ENCODE assay signal across 8 mouse cellular contexts in the genomic region with DNA sequence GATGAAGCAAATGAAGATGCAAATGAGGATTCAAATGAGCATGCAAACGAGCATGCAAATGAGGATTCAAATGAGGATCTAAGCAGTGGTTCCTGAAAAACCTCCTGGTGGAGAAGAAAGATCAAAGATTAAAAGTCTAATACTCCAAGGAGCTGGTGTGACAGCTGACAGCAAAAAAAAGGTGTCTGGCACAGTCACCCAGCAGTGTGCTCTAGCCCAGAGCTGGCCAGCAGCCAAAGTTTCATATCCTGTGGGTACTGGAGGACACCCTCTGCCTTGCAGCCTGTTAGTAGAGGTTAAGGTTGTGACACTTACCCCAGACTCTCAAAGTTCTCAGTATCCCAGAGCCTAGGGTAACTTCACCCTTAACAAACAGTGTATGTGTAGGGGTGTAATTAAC.
DNase-seq lines count a peak whose midpoint lies in the region; ATAC-seq and TF ChIP-seq lines count a peak whose summit lies in the region.

No protein-coding gene starts in this region.

- no peak for TF ChIP-seq POLR2A in thymus, adult 2 months (IDR thresholded peaks at IDR 0.05; ENCODE audit: control insufficient read depth, extremely low read depth, insufficient read depth, low read length, poor library complexity)

- intact Hi-C loops in left cerebral cortex, postnatal 4 days (cut with DNase I) = no loop called here

- 21% methylated on average over 1 of the region's 1 CpGs for WGBS in forebrain, embryonic 15.5 days
- 37% methylated on average over 1 of the region's 1 CpGs for WGBS in hindbrain, embryonic 13.5 days
- WGBS in lung, embryonic 14.5 days = 63% methylated on average over 1 of the region's 1 CpGs
- WGBS in thymus, adult 2 months = 43% methylated on average over 1 of the region's 1 CpGs

- H3K9me3 ChIP-seq in forebrain, embryonic 15.5 days = no peaks in the 10 kb centered on the region
- H3K9me3 ChIP-seq in hindbrain, embryonic 13.5 days = no peaks in the 10 kb centered on the region
- no peaks in the 10 kb centered on the region for H3K9me3 ChIP-seq in lung, embryonic 14.5 days (ENCODE audit: low read depth, low read length)

- H3K27ac ChIP-seq in forebrain, embryonic 15.5 days (replicated peaks) = peak overlapping the region; percentile 48; the same call in 1 of the 2 replicates
- H3K27ac ChIP-seq in hindbrain, embryonic 13.5 days = peak overlapping the region; percentile 46; the same call in 1 of the 2 replicates
- H3K27ac ChIP-seq in lung, embryonic 14.5 days (ENCODE audit: low read depth) = no peak overlapping the region
- H3K27ac ChIP-seq in thymus, adult 2 months (ENCODE audit: control insufficient read depth, insufficient read depth, low read length) = no peak overlapping the region

- TF ChIP-seq CTCF in lung, embryonic 14.5 days (IDR thresholded peaks at IDR 0.05; ENCODE audit: low read depth) = no peak
- TF ChIP-seq CTCF in thymus, adult 2 months (IDR thresholded peaks at IDR 0.05; ENCODE audit: borderline replicate concordance, control insufficient read depth, extremely low read depth, insufficient read depth, low read length, poor library complexity) = no peak

- H3K4me1 ChIP-seq in forebrain, embryonic 15.5 days = peaks cover 16% of the 10 kb centered on the region
- H3K4me1 ChIP-seq in hindbrain, embryonic 13.5 days (replicated peaks) = peaks cover 17% of the 10 kb centered on the region
- H3K4me1 ChIP-seq in lung, embryonic 14.5 days (ENCODE audit: insufficient read depth) = 0 out of 2 replicates have a peak, but pooled peaks cover 5% of the 10 kb centered on the region
- H3K4me1 ChIP-seq in thymus, adult 2 months (replicated peaks; ENCODE audit: control insufficient read depth, insufficient read depth, low read length) = no peaks in the 10 kb centered on the region

- no peaks in the 10 kb centered on the region for H3K36me3 ChIP-seq in forebrain, embryonic 15.5 days
- H3K36me3 ChIP-seq in hindbrain, embryonic 13.5 days = no peaks in the 10 kb centered on the region
- H3K36me3 ChIP-seq in lung, embryonic 14.5 days (ENCODE audit: insufficient read depth) = no peaks in the 10 kb centered on the region
- no peaks in the 10 kb centered on the region for H3K36me3 ChIP-seq in thymus, adult 2 months (ENCODE audit: control insufficient read depth, insufficient read depth, low read length)

- H3K4me3 ChIP-seq in forebrain, embryonic 15.5 days = no peak overlapping the region
- H3K4me3 ChIP-seq in hindbrain, embryonic 13.5 days = no peak overlapping the region
- no peak overlapping the region for H3K4me3 ChIP-seq in lung, embryonic 14.5 days (ENCODE audit: low read depth, low read length)
- H3K4me3 ChIP-seq in thymus, adult 2 months (ENCODE audit: control insufficient read depth, insufficient read depth, low read length) = no peak overlapping the region

- H3K4me2 ChIP-seq in forebrain, embryonic 15.5 days (replicated peaks) = no peak overlapping the region
- no peak overlapping the region for H3K4me2 ChIP-seq in hindbrain, embryonic 13.5 days
- H3K4me2 ChIP-seq in lung, embryonic 14.5 days = no peak overlapping the region

- peak; percentile 86 for DNase-seq in left cerebral cortex, postnatal 4 days
- no peak for DNase-seq in left cerebral cortex, adult 11 months (ENCODE audit: low spot score)
- peak; percentile 85 for DNase-seq in adrenal gland, postnatal 14 days
- peak; percentile 79 for DNase-seq in lung, embryonic 14.5 days
- DNase-seq in thymus, adult 2 months = no peak
- no peak for DNase-seq in B cell, adult 2 months

- ATAC-seq in forebrain, embryonic 15.5 days (replicated peaks) = peak; percentile 91
- peak; percentile 81 for ATAC-seq in hindbrain, embryonic 13.5 days (ENCODE audit: low FRiP score)
- ATAC-seq in lung, embryonic 14.5 days (ENCODE audit: insufficient read depth) = peak; percentile 86; the same call in 1 of the 2 replicates

- H3K27me3 ChIP-seq in forebrain, embryonic 15.5 days = no peaks in the 10 kb centered on the region
- H3K27me3 ChIP-seq in hindbrain, embryonic 13.5 days = no peaks in the 10 kb centered on the region
- H3K27me3 ChIP-seq in lung, embryonic 14.5 days (ENCODE audit: insufficient read depth, low read length) = no peaks in the 10 kb centered on the region
- no peaks in the 10 kb centered on the region for H3K27me3 ChIP-seq in thymus, adult 2 months (ENCODE audit: control insufficient read depth, insufficient read depth, low read length)

- H3K9ac ChIP-seq in forebrain, embryonic 15.5 days (replicated peaks) = no peak overlapping the region
- H3K9ac ChIP-seq in hindbrain, embryonic 13.5 days = no peak overlapping the region
- no peak overlapping the region for H3K9ac ChIP-seq in lung, embryonic 14.5 days

Comparison
In these comparisons a context has a peak if more than half of its experiments do, and no peak if none do; other contexts are left out.
1. DNase-seq: peak in left cerebral cortex, postnatal 4 days (single experiment), adrenal gland, postnatal 14 days (single experiment) and lung, embryonic 14.5 days (single experiment); none in left cerebral cortex, adult 11 months (single experiment), thymus, adult 2 months (single experiment) and B cell, adult 2 months (0 of 2).
2. H3K27ac ChIP-seq: peak in forebrain, embryonic 15.5 days (single experiment) and hindbrain, embryonic 13.5 days (single experiment); none in lung, embryonic 14.5 days (single experiment) and thymus, adult 2 months (single experiment).
3. Peak in every context shown above with its lines, with median percentiles within 50 percentile points of each other: ATAC-seq.